Mouse (Mus musculus): ENCODE data around the gene Shmt2.

The Shmt2 gene

DNA sequence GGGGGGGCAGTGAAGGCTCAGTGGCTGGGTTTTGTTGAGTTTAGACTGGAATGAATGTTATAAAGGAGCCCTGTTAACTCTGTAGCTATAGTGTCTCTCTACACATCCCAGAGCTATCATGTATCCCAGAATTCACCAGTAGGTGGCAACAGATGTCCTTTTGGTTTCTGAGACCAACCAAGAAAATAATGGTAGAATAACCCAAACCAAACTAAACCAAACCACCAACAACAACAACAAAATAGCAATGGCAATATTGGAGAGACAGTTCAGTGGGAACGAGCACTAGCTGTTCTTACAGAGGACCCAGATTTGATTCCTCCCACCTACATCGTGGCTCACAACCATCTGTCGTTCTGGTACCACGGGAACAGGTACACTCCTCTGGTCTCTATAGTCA, 43.1 kb downstream of the Shmt2 start:
- no peak for DNase-seq (ENCODE audit: low read depth in 2 of 2, low spot score in 2 of 2)

DNA sequence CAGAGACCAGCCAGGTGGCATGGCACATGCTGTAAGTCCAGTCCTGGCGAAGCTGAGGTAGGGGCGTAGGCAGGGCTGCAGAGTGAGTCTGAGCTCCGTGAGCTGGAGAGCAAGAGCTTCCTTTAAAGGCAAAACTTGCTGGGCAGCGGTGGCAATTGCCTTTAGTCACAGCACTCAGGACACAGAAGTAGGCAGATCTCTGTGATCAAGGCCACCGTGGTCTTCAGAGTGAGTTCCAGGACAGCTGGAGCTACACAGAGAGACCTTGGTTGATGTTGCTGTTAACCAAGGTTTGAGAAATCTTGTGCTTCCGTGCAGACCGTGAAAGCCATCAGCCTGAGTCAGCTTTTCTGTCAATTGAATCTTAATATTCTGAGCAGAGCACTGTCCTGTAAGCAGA, 44.9 kb downstream of the Shmt2 start:
- DNase-seq (ENCODE audit: low read depth in 2 of 2, low spot score in 2 of 2) = no peak

DNA sequence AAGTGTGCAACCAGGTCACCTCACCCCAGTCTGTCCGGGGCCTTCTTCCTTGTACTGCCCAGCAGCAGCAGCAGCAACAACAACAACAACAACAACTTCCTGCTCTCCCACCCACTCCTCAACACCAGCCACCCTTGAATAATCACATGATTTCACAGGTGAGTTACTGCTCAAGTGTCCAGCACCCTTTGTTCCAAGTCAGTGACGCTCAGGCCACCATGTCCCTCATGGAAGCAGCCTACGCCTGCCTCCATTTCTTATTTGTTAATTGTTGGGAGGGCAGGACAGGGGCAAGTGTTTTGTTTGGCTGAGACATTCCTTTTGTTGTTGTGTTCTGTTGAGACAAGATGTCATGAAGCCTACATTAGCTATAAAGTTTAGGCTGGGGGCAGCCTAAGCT, 45.7 kb downstream of the Shmt2 start:
- DNase-seq (ENCODE audit: low read depth in 2 of 2, low spot score in 2 of 2) = no peak

DNA sequence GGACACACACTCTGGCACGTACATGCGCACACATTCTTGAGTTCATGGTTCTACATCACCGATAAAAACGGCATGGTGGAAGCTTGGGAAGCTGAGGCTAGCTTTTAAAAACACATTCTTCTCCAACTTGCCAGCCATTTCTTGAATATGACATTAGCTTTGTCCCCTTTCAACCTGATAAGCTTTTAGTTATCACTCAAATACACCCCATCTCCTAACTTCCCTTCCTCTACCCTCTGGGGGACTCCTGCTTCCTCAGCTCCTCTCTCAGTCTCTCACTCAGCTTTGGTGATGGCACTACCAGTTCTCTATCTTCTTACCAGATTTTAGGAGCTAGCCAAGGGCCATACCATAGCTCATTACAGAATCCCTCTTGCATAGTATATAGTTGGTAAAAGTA, 47.1 kb downstream of the Shmt2 start:
- DNase-seq (ENCODE audit: low read depth in 2 of 2, low spot score in 2 of 2) = no peak

DNA sequence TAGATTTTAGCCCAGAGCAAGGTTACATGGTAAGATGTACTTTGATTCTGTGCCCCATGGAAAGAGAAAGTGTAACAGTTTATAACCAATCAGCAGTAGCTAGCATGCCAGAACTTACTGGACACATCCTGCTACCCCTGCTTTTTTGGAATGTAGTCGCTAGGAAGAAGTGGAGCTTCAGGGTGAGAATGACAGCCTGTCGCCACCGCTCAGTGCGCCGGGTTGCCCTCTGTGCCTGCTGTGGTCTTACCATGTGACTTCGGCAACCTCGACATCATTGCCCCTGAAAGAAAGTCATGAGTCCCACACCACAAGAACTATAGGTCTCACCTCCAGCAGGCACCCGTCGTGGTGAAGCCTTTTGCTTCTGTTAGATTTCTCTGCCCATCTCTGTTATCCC, 49.5 kb downstream of the Shmt2 start:
- no peak for DNase-seq (ENCODE audit: low read depth in 2 of 2, low spot score in 2 of 2)

DNA sequence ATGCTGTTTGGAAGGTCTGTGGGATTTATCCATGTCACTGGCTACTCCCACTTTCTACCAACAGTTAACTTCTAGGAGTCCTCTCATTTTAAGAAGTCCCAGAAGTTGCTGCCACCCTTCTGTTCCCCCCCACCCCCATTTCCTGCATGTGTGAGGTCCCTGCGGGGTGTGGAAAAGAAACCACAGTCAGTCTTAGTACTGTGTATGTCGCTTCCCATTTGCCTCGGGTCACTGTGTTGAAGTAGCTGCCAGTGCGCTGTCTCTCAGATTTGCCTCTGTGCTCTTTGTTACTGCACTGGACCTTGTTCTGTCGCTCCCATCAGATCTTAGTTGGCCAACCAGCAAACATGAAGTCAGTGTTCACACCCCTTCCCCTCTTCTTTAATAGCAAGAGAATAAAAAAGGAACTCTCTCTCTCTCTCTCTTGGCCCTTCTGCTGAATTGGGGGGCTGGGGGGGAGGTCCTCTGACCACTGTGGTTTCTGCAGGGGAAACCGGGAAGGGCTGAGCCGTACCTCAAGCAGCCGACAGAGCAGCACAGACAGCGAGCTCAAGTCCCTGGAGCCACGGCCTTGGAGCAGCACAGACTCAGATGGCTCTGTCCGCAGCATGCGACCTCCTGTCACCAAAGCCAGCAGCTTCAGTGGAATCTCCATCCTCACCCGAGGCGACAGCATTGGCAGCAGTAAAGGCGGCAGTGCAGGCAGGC, 50.8 kb downstream of the Shmt2 start:
- no peak for DNase-seq (ENCODE audit: low read depth in 2 of 2, low spot score in 2 of 2)
